Mouse (Mus musculus) layer of hippocampus, adult 6 months (tissue): ENCODE measurements around the gene Mtcp1. TPM values are rescaled to one million over a fixed set of nuclear protein-coding genes. Genes with fewer than 3 reads are reported as not detected.

Experiments used
- long read RNA-seq, 2 experiments: library from polyadenylated mRNA; unstranded; transcript quantifications; one replicate each; pipeline ENCODE4 v2.0.0; 2019 to 2020
- polyA plus RNA-seq: library from polyadenylated mRNA; unstranded; fragments of <200 nt; fragmentation: Nextera tagmentation; gene quantifications from 2 replicates; pipeline ENCODE4 v1.2.3, GENCODE M21; 2021

Gene Mtcp1
- 1.2 and 1.4 TPM in 2 replicates for polyA plus RNA-seq
- long read RNA-seq, experiment 1 = 0 reads
- long read RNA-seq, experiment 2, partial matches to known transcripts = 0 of 6 reads
- long read RNA-seq, experiment 2, other reads (novel, unspliced or antisense) = 3 of 6 reads

GRCm38 (mm10) chrX:75415936-75416785, at the start of gene Mtcp1, which contains the start of the genes Cmc4 and Brcc3:
Gene Mtcp1 (minus strand): TSS chrX:75416588.
Gene Cmc4 (minus strand): TSS chrX:75416584.
Gene Brcc3 (plus strand): TSS chrX:75416628.

GRCm38 (mm10) chrX:75382195-75382771, 34.1 kb downstream of the Mtcp1 start, which contains the start of the genes Fundc2 and F8:
Gene Fundc2 (plus strand): TSS chrX:75382399.
Gene F8 (minus strand): TSS chrX:75382615.

Other genes starting within 250 kb of the Mtcp1 start
- gene Fundc2, start 34.2 kb downstream of the Mtcp1 start, polyA plus RNA-seq = 24.8 and 26.1 TPM in 2 replicates
- gene F8, start 34.0 kb downstream of the Mtcp1 start, polyA plus RNA-seq = 0.65 and 1.4 TPM in 2 replicates
- gene Cmc4, start within 50 bp of the Mtcp1 start, polyA plus RNA-seq = 18.8 and 19.7 TPM in 2 replicates
- 68.2 and 70.0 TPM in 2 replicates for gene Brcc3, start within 50 bp of the Mtcp1 start, polyA plus RNA-seq
- gene Vbp1, start 97.7 kb upstream of the Mtcp1 start, polyA plus RNA-seq = 108 and 114 TPM in 2 replicates
- gene Rab39b, start 161.6 kb upstream of the Mtcp1 start, polyA plus RNA-seq = 24.5 and 26.1 TPM in 2 replicates